Mouse (Mus musculus): ENCODE measurements around the gene Gm3139.
"Not testable (repeated sequence)": the region's sequence is repeated elsewhere in the genome, so short reads cannot be mapped to it uniquely, and the experiment has no call there.

Gene Gm3139

GRCm38 (mm10) chr5:94525987-94526386 is at the start of gene Gm3139:
Gm3139 (plus strand) TSS chr5:94526287.
- not testable (repeated sequence) for DNase-seq (ENCODE audit: low spot score in 2 of 2)

Measured in thymus, postnatal 10 days (tissue).